Mouse (Mus musculus) midbrain, embryonic 11.5 days (tissue): Measurements from ENCODE around the gene Slc40a1. TPM values are rescaled to one million over a fixed set of nuclear protein-coding genes. Genes with fewer than 3 reads are reported as not detected.
A peak's percentile ranks its signal among the peaks of the same experiment; 100 is the strongest.

Experiments used
- ATAC-seq: fragments of 200-750 bp; cut with Nextera tagmentation; 2 replicates; pipeline ENCODE4 v1.8.0; 2017; ENCODE audit warnings: moderate TSS enrichment, moderate library complexity; ENCODE audit not compliant: low FRiP score
- DNase-seq: peaks from one replicate; pipeline ENCODE4 v3.0.0; 2015; ENCODE audit warnings: low spot score; ENCODE audit errors: missing footprints
- H3K27ac ChIP-seq: fragments of 300-500 bp; sonication (generic); 2 replicates; pipeline ENCODE4 v1.5.1; 2014; ENCODE audit warnings: low read depth, low read length
- H3K27me3 ChIP-seq: fragments of 300-500 bp; sonication (generic); 2 replicates; pipeline ENCODE4 v1.6.1; 2014; ENCODE audit warnings: mild to moderate bottlenecking, low read length, moderate library complexity, mixed read lengths; ENCODE audit not compliant: control insufficient read depth, insufficient read depth
- H3K36me3 ChIP-seq: fragments of 300-500 bp; sonication (generic); 2 replicates; pipeline ENCODE4 v1.6.1; 2014; ENCODE audit warnings: mild to moderate bottlenecking, low read length, moderate library complexity, mixed read lengths; ENCODE audit not compliant: control insufficient read depth, insufficient read depth
- H3K4me1 ChIP-seq: fragments of 300-500 bp; sonication (generic); 2 replicates; pipeline ENCODE4 v1.6.1; 2014; ENCODE audit warnings: low read length; ENCODE audit not compliant: control insufficient read depth, insufficient read depth
- H3K4me2 ChIP-seq: fragments of 300-500 bp; sonication (generic); 2 replicates; pipeline ENCODE4 v1.6.1; 2014; ENCODE audit warnings: mild to moderate bottlenecking, moderate library complexity
- H3K4me3 ChIP-seq: fragments of 300-500 bp; sonication (generic); 2 replicates; pipeline ENCODE4 v1.5.1; 2014; ENCODE audit warnings: low read depth, low read length
- H3K9ac ChIP-seq: fragments of 300-500 bp; sonication (generic); 2 replicates; pipeline ENCODE4 v1.6.1; 2014; ENCODE audit warnings: low read length
- H3K9me3 ChIP-seq: fragments of 300-500 bp; sonication (generic); 2 replicates; pipeline ENCODE4 v1.6.1; 2016; ENCODE audit warnings: low read length; ENCODE audit not compliant: control insufficient read depth
- WGBS: fragments of 180-500 bp; shearing (Covaris S2); extraction: QIAGEN DNeasy Blood & Tissue Kit; methylation state at CpG from one replicate; pipeline ENCODE4 v1.1.7; 2014; 5-methylcytosine and 5-hydroxymethylcytosine counted together
- polyA plus RNA-seq: library from polyadenylated mRNA; unstranded; fragments of >200 nt; fragmentation: Nextera tagmentation; extraction: Ambion mirVana; gene quantifications from 2 replicates; pipeline ENCODE4 v1.2.1, GENCODE M21; 2014

Slc40a1 gene
- 23.3 and 29.1 TPM in 2 replicates for polyA plus RNA-seq

GRCm38 (mm10) chr1:45926393-45926763 lies at the start of gene Slc40a1:
Slc40a1 (minus strand) TSS chr1:45926523.
- ATAC-seq (no peak), DNase-seq (peak; percentile 83)
- H3K27ac ChIP-seq: no peak within 1 kb of the TSS
- no peaks in the 10 kb centered on the region for H3K9me3 ChIP-seq
- peak within 1 kb of the TSS; percentile 53 for H3K9ac ChIP-seq
- peak within 1 kb of the TSS; percentile 41 for H3K4me3 ChIP-seq
- 23% methylated on average over 9 of the region's 9 CpGs for WGBS
- no peaks in the 10 kb centered on the region for H3K36me3 ChIP-seq
- H3K27me3 ChIP-seq: peaks cover 11% of the 10 kb centered on the region
- H3K4me2 ChIP-seq: peak within 1 kb of the TSS; percentile 71
- no peaks in the 10 kb centered on the region for H3K4me1 ChIP-seq

GRCm38 (mm10) chr1:45971314-45971713 lies 45.0 kb upstream of the Slc40a1 start:
- no peak for ATAC-seq
- H3K4me2 ChIP-seq: no peak overlapping the region
- H3K4me1 ChIP-seq: no peaks in the 10 kb centered on the region
- no peak overlapping the region for H3K27ac ChIP-seq
- H3K36me3 ChIP-seq: no peaks in the 10 kb centered on the region
- no peaks in the 10 kb centered on the region for H3K9me3 ChIP-seq
- 92% methylated on average over 4 of the region's 4 CpGs for WGBS
- H3K9ac ChIP-seq: no peak overlapping the region
- no peak overlapping the region for H3K4me3 ChIP-seq
- DNase-seq: no peak
- no peaks in the 10 kb centered on the region for H3K27me3 ChIP-seq

GRCm38 (mm10) chr1:45948988-45949387 lies 22.7 kb upstream of the Slc40a1 start:
- no peak overlapping the region for H3K4me2 ChIP-seq
- 64% methylated on average over 2 of the region's 2 CpGs for WGBS
- ATAC-seq (no peak), DNase-seq (no peak)
- H3K4me1 ChIP-seq: no peaks in the 10 kb centered on the region
- H3K9ac ChIP-seq: no peak overlapping the region
- no peak overlapping the region for H3K27ac ChIP-seq
- H3K9me3 ChIP-seq: no peaks in the 10 kb centered on the region
- no peaks in the 10 kb centered on the region for H3K27me3 ChIP-seq
- no peaks in the 10 kb centered on the region for H3K36me3 ChIP-seq
- no peak overlapping the region for H3K4me3 ChIP-seq

GRCm38 (mm10) chr1:45947843-45948242 lies 21.5 kb upstream of the Slc40a1 start:
- DNase-seq (no peak), ATAC-seq (no peak)

GRCm38 (mm10) chr1:45931127-45931526 lies 4.8 kb upstream of the Slc40a1 start:
- Histone ChIP-seq H3K9ac (no peak overlapping the region), H3K27me3 (peaks cover 9% of the 10 kb centered on the region), H3K9me3 (no peaks in the 10 kb centered on the region), H3K4me1 (no peaks in the 10 kb centered on the region), H3K4me3 (no peak overlapping the region), H3K27ac (no peak overlapping the region), H3K4me2 (no peak overlapping the region), H3K36me3 (no peaks in the 10 kb centered on the region)
- DNase-seq: no peak
- ATAC-seq: no peak

More at GRCm38 (mm10) chr1:45947843-45948242, 21.5 kb upstream of the Slc40a1 start:
- no peak overlapping the region for H3K9ac ChIP-seq
- H3K4me3 ChIP-seq: no peak overlapping the region
- H3K27ac ChIP-seq: no peak overlapping the region
- 70% methylated on average over 1 of the region's 1 CpGs for WGBS
- H3K4me2 ChIP-seq: no peak overlapping the region
- no peaks in the 10 kb centered on the region for H3K9me3 ChIP-seq
- H3K36me3 ChIP-seq: no peaks in the 10 kb centered on the region
- no peaks in the 10 kb centered on the region for H3K4me1 ChIP-seq
- no peaks in the 10 kb centered on the region for H3K27me3 ChIP-seq

GRCm38 (mm10) chr1:45926911-45927310 lies 588 bp upstream of the Slc40a1 start:
- WGBS: 46% methylated on average over 3 of the region's 3 CpGs
- H3K9ac ChIP-seq: no peak overlapping the region

GRCm38 (mm10) chr1:45925500-45926392 lies 577 bp downstream of the Slc40a1 start:
- no peak overlapping the region for H3K27ac ChIP-seq

More at GRCm38 (mm10) chr1:45926911-45927310, 588 bp upstream of the Slc40a1 start:
- H3K36me3 ChIP-seq: no peaks in the 10 kb centered on the region
- peak; percentile 81 for DNase-seq
- no peak overlapping the region for H3K4me2 ChIP-seq
- peaks cover 11% of the 10 kb centered on the region for H3K27me3 ChIP-seq
- ATAC-seq: no peak
- H3K4me3 ChIP-seq: no peak overlapping the region
- no peak overlapping the region for H3K27ac ChIP-seq
- no peaks in the 10 kb centered on the region for H3K9me3 ChIP-seq
- no peaks in the 10 kb centered on the region for H3K4me1 ChIP-seq

GRCm38 (mm10) chr1:45925131-45925499 lies 1.2 kb downstream of the Slc40a1 start:
- H3K4me2 ChIP-seq: peak overlapping the region; percentile 71
- ATAC-seq: peak; percentile 66
- 8% methylated on average over 7 of the region's 7 CpGs for WGBS

More at GRCm38 (mm10) chr1:45925500-45926392, 577 bp downstream of the Slc40a1 start:
- WGBS: under 1% methylated on average over 53 of the region's 53 CpGs
- Histone ChIP-seq H3K9me3 (no peaks in the 10 kb centered on the region), H3K4me3 (peak overlapping the region; percentile 41), H3K4me2 (peak overlapping the region; percentile 71), H3K27me3 (peaks cover 11% of the 10 kb centered on the region), H3K9ac (peak overlapping the region; percentile 53), H3K36me3 (no peaks in the 10 kb centered on the region), H3K4me1 (no peaks in the 10 kb centered on the region)
- DNase-seq (peak; percentile 98), ATAC-seq (peak; percentile 98)

GRCm38 (mm10) chr1:45924516-45924915 lies 1.8 kb downstream of the Slc40a1 start:
- ATAC-seq (no peak), DNase-seq (peak; percentile 85)
- H3K4me3 ChIP-seq: no peak overlapping the region; the same call in 1 of the 2 replicates
- no peaks in the 10 kb centered on the region for H3K36me3 ChIP-seq
- no peak overlapping the region for H3K27ac ChIP-seq
- no peak overlapping the region for H3K9ac ChIP-seq
- H3K4me2 ChIP-seq: no peak overlapping the region; the same call in 1 of the 2 replicates
- 75% methylated on average over 7 of the region's 7 CpGs for WGBS
- peaks cover 11% of the 10 kb centered on the region for H3K27me3 ChIP-seq
- no peaks in the 10 kb centered on the region for H3K4me1 ChIP-seq
- H3K9me3 ChIP-seq: no peaks in the 10 kb centered on the region

More at GRCm38 (mm10) chr1:45925131-45925499, 1.2 kb downstream of the Slc40a1 start:
- DNase-seq: peak; percentile 96
- Histone ChIP-seq H3K27me3 (peaks cover 11% of the 10 kb centered on the region), H3K9me3 (no peaks in the 10 kb centered on the region), H3K4me3 (peak overlapping the region; percentile 41), H3K4me1 (no peaks in the 10 kb centered on the region), H3K36me3 (no peaks in the 10 kb centered on the region), H3K9ac (peak overlapping the region; percentile 53), H3K27ac (no peak overlapping the region)
